Mouse (Mus musculus) heart, adult 18-20 months (tissue): ENCODE data around the gene Ppara. TPM values are rescaled to one million over a fixed set of nuclear protein-coding genes. Genes with fewer than 3 reads are reported as not detected.
A peak's percentile ranks its signal among the peaks of the same experiment; 100 is the strongest.

ENCODE experiments used
- DNase-seq, 2 experiments: peaks; one replicate each; pipeline ENCODE4 v3.0.0; 2021 to 2022; ENCODE audit warnings: mixed read lengths in 1 of 2
- total RNA-seq, 2 experiments: library from RNA; stranded (reverse); gene quantifications; 2 replicates each; pipeline ENCODE4 v1.2.3; 2021

Ppara gene
- total RNA-seq, 2 experiments from 2014 or later: 73.1 to 74.9 TPM

- no peak for DNase-seq
These were observed 73.2 kb downstream of the Ppara start for GRCm38 (mm10) chr15:85808031-85808430.

GRCm38 (mm10) chr15:85808434-85808833, 73.7 kb downstream of the Ppara start:
- DNase-seq: no peak

GRCm38 (mm10) chr15:85809091-85809490, 74.3 kb downstream of the Ppara start:
- DNase-seq: no peak

- DNase-seq: peak in 1 of 2 experiments; percentile 77
These were observed 75.7 kb downstream of the Ppara start for GRCm38 (mm10) chr15:85810462-85810805.

- DNase-seq: peak; percentile 91 to 93
These were observed 76.2 kb downstream of the Ppara start for GRCm38 (mm10) chr15:85810806-85811521.

GRCm38 (mm10) chr15:85811535-85812277, 76.9 kb downstream of the Ppara start, which contains the start of gene Cdpf1:
TSS of gene Cdpf1 (minus strand) at chr15:85811697.
- peak; percentile 99 to 100 for DNase-seq

GRCm38 (mm10) chr15:85813428-85813827, 78.6 kb downstream of the Ppara start:
- DNase-seq: no peak

GRCm38 (mm10) chr15:85821203-85822010, 86.6 kb downstream of the Ppara start, which contains the start of gene Pkdrej:
TSS of gene Pkdrej (minus strand) at chr15:85821734.
- peak; percentile 35 to 60 for DNase-seq

GRCm38 (mm10) chr15:85822011-85822359, 87.2 kb downstream of the Ppara start:
- no peak for DNase-seq

GRCm38 (mm10) chr15:85826676-85827075, 91.9 kb downstream of the Ppara start:
- DNase-seq: no peak

GRCm38 (mm10) chr15:85828071-85828470, 93.3 kb downstream of the Ppara start:
- DNase-seq: no peak

GRCm38 (mm10) chr15:85829470-85829869, 94.7 kb downstream of the Ppara start:
- no peak for DNase-seq

- peak; percentile 91 to 92 for DNase-seq
These were observed 97.3 kb downstream of the Ppara start, which contains the start of gene Ttc38 for GRCm38 (mm10) chr15:85831954-85832590. TSS of gene Ttc38 (plus strand) at chr15:85832306.

GRCm38 (mm10) chr15:85832599-85832998, 97.8 kb downstream of the Ppara start:
- no peak for DNase-seq

GRCm38 (mm10) chr15:85835335-85835734, 100.6 kb downstream of the Ppara start:
- DNase-seq: peak in 1 of 2 experiments; percentile 28

GRCm38 (mm10) chr15:85836887-85837286, 102.1 kb downstream of the Ppara start:
- no peak for DNase-seq

- peak in 1 of 2 experiments; percentile 37 for DNase-seq
These were observed 106.2 kb downstream of the Ppara start for GRCm38 (mm10) chr15:85840983-85841382.

GRCm38 (mm10) chr15:85841796-85842360, 107.1 kb downstream of the Ppara start:
- no peak for DNase-seq

- no peak for DNase-seq
These were observed 110.3 kb downstream of the Ppara start for GRCm38 (mm10) chr15:85845071-85845470.

GRCm38 (mm10) chr15:85851656-85852392, 117.0 kb downstream of the Ppara start:
- no peak for DNase-seq
